Mouse (Mus musculus) ovary, postnatal 36 days (tissue): ENCODE measurements around the gene Grifin.

Source experiments
- DNase-seq: peaks from one replicate; pipeline ENCODE4 v3.0.0; 2022; ENCODE audit warnings: low spot score, mixed read lengths

Gene Grifin

GRCm38 (mm10) chr5:140589082-140589774, 24.4 kb upstream of the Grifin start:
- DNase-seq = no peak

- no peak for DNase-seq
Observed at GRCm38 (mm10) chr5:140583732-140584368, 19.0 kb upstream of the Grifin start.

GRCm38 (mm10) chr5:140582995-140583731, 18.3 kb upstream of the Grifin start:
- no peak for DNase-seq

- no peak for DNase-seq
Observed at GRCm38 (mm10) chr5:140581569-140581968, 16.7 kb upstream of the Grifin start.

GRCm38 (mm10) chr5:140579771-140580170, 14.9 kb upstream of the Grifin start:
- DNase-seq = no peak

GRCm38 (mm10) chr5:140579221-140579620, 14.3 kb upstream of the Grifin start:
- no peak for DNase-seq

GRCm38 (mm10) chr5:140575381-140575866, 10.6 kb upstream of the Grifin start:
- peak; percentile 29 for DNase-seq

- no peak for DNase-seq
Observed at GRCm38 (mm10) chr5:140572611-140573010, 7.7 kb upstream of the Grifin start.

- DNase-seq = peak; percentile 51
Observed at GRCm38 (mm10) chr5:140571673-140572072, 6.8 kb upstream of the Grifin start.

GRCm38 (mm10) chr5:140571201-140571600, 6.3 kb upstream of the Grifin start:
- DNase-seq = no peak

GRCm38 (mm10) chr5:140570223-140570870, 5.5 kb upstream of the Grifin start:
- no peak for DNase-seq

- DNase-seq = no peak
Observed at GRCm38 (mm10) chr5:140569032-140569595, 4.2 kb upstream of the Grifin start.

- peak; percentile 66 for DNase-seq
Observed at GRCm38 (mm10) chr5:140568321-140568970, 3.6 kb upstream of the Grifin start.

GRCm38 (mm10) chr5:140567751-140568150, 2.9 kb upstream of the Grifin start:
- DNase-seq = no peak

- DNase-seq = peak; percentile 75
Observed at GRCm38 (mm10) chr5:140567321-140567720, 2.5 kb upstream of the Grifin start.

- DNase-seq = no peak
Observed at GRCm38 (mm10) chr5:140566271-140566670, 1.4 kb upstream of the Grifin start.

- DNase-seq = peak; percentile 79
Observed at GRCm38 (mm10) chr5:140565856-140566255, 985 bp upstream of the Grifin start.

GRCm38 (mm10) chr5:140565451-140565850, 580 bp upstream of the Grifin start:
- DNase-seq = peak; percentile 51

GRCm38 (mm10) chr5:140562601-140563000, 2.3 kb downstream of the Grifin start:
- no peak for DNase-seq

GRCm38 (mm10) chr5:140556859-140557258, 8.0 kb downstream of the Grifin start:
- no peak for DNase-seq

- no peak for DNase-seq
Observed at GRCm38 (mm10) chr5:140553719-140554118, 11.2 kb downstream of the Grifin start.
